Mouse (Mus musculus): ENCODE measurements at regions not wholly inside any gene's neighbourhood (a gene's known extent, or its start where the extent isn't known, plus 50 kb on each side); places are given as distances from the start of the nearest gene placed in this dataset.

GRCm38 (mm10) chr5:149909108-149909739 is 109.3 kb upstream of the Rxfp2 start:
- DNase-seq, result no peak

- DNase-seq, result no peak
Observed at GRCm38 (mm10) chr5:149909971-149910370, 108.5 kb upstream of the Rxfp2 start.

DNA sequence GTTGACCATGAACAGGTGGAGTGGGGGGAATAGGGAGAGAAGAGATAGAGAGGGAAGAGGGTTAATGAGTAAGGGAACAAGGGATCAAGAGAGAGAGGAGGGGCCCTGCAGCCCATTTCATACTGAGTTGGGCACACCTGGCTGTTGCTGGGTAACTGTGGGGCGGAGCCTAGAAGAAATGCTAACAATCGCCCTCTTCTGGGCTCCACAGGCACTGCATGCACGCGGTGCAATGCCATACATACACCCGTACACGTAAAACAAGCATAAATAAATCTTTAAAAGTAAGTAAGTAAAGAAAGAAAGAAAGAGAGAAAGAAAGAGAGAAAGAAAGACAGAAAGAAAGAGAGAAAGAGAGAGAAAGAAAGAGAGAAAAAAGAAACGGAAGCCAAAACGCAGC is 106.5 kb upstream of the Rxfp2 start:
- DNase-seq, result no peak

- DNase-seq, result no peak
Observed at GRCm38 (mm10) chr5:149915761-149916160, 102.7 kb upstream of the Rxfp2 start.

DNA sequence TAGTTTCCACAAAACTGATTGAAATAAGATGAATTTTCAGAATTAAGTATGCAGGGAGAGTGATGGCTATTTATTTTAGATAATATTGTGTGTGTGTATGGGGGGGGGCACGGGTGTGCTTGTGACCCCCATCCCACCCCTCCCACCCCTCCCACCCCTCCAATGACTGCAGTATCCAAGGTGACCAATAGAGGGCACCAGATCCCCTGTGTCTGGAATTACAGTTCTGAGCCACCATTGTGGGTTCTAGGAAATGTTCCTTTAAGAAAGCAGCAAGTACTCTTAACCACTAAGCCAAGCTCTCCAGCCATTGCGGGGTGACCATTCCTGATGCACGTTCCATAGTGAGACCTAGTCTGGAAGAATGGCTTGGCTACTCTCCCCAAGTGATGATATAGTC is 101.1 kb upstream of the Rxfp2 start:
- no peak for DNase-seq

- no peak for DNase-seq
Observed at GRCm38 (mm10) chr5:149919097-149919496, 99.4 kb upstream of the Rxfp2 start.

- DNase-seq, result no peak
Observed at GRCm38 (mm10) chr5:149920326-149920725, 98.1 kb upstream of the Rxfp2 start.

- DNase-seq, result no peak
Observed at GRCm38 (mm10) chr5:149924501-149924900, 94.0 kb upstream of the Rxfp2 start.

DNA sequence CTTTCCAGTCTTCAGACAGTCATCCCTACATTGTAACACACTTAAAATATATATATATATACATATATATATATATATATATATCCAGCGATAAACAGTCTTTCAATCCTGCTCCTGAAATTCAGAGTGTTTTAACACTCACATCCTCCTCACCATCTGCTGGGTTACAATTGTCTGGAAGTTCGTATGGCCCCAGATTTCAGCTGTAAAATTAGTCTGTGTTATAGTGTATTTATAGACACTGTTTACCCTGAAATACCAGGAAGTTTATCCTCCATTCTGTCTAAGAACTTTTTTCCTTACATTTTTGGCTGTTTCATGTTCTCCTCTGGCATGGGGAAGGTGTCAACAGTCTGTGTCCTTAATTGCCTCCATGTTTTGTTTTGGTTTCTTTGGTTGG is 91.7 kb upstream of the Rxfp2 start:
- no peak for DNase-seq

- no peak for DNase-seq
Observed at GRCm38 (mm10) chr5:149931574-149932161, 86.8 kb upstream of the Rxfp2 start.

GRCm38 (mm10) chr5:149932220-149932619 is 86.3 kb upstream of the Rxfp2 start:
- no peak for DNase-seq

DNA sequence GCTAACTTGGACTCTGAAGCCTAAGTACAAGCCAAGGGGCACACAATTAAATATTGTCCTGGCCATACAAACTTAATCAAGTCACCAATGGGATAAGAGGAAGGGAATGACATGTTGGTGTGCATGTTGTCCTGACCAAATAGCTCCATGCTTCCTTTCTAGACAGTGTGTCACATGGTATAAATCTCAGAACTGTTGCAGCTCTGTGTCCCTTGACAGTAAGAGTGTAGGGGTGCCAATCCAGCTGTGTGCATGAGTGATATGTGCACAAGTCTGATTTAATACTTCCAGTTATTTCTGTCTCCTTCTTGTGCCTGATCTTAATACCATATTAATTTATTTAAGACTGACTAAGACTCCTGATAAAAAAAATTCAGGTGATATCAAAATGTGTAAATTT is 72.8 kb upstream of the Rxfp2 start:
- DNase-seq, result no peak

- DNase-seq, result no peak
Observed at GRCm38 (mm10) chr5:149947491-149947890, 71.0 kb upstream of the Rxfp2 start.

GRCm38 (mm10) chr5:149956931-149957330 is 61.5 kb upstream of the Rxfp2 start:
- no peak for DNase-seq

GRCm38 (mm10) chr5:149961178-149961577 is 57.3 kb upstream of the Rxfp2 start:
- DNase-seq, result no peak

DNA sequence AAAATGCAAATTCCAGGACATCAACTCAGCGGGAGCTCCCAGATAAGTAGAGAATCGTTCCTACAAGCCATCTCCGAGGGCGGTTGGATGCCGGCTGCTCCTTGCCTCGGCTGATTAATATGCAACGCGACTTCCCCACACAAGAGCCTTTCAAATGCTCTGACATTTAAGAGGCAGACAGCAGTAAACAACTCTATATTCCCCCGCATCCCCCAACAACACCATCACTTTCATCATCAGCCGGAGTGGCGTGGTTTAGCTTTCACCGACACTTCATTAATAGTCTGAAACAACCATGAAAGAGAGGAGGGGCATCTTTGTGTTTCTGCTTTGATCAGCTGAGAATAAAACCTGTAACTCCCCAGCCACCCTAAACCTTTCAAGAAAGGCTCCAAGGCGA is 53.7 kb upstream of the Rxfp2 start:
- DNase-seq, result no peak

Data from right cerebral cortex, postnatal 4 days (tissue).